Mouse (Mus musculus): Measurements from ENCODE around the gene Lama1.

- TF ChIP-seq MAFK (IDR thresholded peaks at IDR 0.05; ENCODE audit: insufficient read depth, low read depth, low read length): no peak
- no peak for TF ChIP-seq CHD2 (IDR thresholded peaks at IDR 0.05; ENCODE audit: low read depth, low read length)
- TF ChIP-seq ZNF384 (IDR thresholded peaks at IDR 0.05; ENCODE audit: low read depth, low read length): no peak
These were observed 417 bp downstream of the Lama1 start for GRCm38 (mm10) chr17:67697461-67697891.
